Mouse (Mus musculus): ENCODE measurements at regions not wholly inside any gene's neighbourhood (a gene's known extent, or its start where the extent isn't known, plus 50 kb on each side); places are given as distances from the start of the nearest gene placed in this dataset.

DNA sequence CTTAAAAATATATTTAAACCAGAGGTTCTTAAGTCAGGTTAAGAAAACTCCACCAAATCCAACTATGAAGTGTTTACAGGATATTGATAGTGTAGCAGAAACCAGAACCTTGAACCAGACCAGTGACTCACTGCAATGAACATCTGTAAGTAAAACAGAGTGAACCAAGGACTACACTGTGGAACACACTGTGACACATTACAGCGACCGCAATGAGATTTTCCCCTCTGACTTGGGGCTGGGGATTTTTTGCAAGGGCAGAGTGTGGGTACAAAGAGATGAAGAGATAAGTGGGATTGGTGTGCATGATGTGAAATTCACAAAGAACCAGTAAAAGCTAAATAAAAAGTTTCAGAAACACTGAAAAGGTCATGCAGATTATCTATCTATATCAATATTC lies 73.0 kb upstream of the Nrn1 start:
- DNase-seq, result peak; percentile 25 to 58

DNA sequence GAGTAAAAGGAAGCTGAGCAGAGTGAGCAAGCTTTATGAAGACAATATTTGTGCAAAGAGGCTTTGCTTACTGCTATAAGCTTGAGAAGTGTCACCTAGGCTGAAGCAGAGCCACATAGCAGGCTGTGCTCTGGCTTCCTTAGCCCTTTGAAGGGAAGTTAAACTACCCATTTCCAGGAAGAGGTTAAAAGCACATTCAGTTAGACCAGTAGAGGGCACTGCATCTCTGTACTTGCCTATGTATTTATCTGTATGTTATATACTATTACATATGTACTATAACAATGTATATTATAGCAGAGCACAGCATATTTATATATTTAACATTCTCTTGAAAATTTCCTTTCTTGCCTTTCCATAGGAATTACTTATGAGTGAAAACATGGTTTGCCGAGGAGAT lies 54.4 kb upstream of the Nrn1 start:
- DNase-seq, result peak in 1 of 2 experiments; percentile 7
